Mouse (Mus musculus) ZHBTc4 (cell line): Measurements from ENCODE around the gene Slc2a9.

Experiments
- DNase-seq: peaks from one replicate; pipeline ENCODE4 v3.0.0-alpha.2; 2011; ENCODE audit warnings: low read depth, low spot score

The Slc2a9 gene

DNA sequence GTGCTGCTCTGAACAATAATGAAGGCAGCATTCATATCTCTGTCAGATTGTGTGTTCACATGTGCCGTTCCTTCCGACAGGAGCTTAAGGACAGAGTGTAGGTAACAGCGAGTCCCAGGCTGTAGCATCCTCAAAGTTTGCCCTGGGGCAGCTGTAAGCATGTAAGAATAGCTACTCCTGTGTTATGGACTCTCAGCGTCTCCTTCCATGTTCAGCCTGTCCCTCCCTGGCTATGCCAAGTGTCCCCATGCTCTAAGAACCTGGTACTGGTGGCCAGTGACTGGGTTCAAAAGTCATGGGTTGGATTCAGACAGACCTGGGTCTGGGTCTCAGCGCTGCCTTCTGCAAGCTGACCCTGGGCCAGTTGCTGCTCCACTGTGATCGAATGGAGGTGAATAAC is 32.1 kb downstream of the Slc2a9 start:
- DNase-seq: no peak

DNA sequence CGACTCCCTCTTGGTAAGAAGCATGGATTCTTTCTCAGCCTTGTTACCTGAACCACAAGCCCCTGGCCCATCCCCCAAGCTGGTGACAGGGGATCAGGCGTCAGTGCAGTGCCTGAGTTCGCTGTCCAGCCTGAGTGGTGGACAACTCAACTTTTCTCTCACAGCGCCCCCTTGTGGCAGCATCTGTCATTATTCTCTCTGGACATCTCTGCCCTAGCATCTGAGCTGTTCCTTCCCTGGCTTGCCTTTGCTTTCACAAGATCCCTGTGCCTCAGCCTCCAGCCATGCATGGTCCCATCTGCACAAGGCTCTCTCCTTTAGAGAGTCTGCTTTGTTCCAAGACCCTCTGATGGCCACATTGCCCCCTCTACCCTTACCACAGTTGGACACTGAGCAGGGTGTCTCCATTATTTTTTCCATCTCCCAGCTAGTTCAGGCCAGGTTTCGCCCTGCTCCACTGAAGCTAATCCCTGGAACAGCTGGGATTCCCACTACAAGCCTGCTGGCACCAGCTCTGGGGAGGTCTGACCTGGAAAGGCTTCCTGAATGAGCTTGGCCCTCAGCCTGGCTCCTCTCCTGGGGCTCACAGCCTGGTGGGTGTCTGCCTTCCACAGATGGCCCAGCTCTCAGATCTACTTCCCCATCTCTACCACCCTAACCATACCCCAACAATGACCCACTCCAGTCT is 32.9 kb downstream of the Slc2a9 start:
- peak; percentile 62 for DNase-seq

DNA sequence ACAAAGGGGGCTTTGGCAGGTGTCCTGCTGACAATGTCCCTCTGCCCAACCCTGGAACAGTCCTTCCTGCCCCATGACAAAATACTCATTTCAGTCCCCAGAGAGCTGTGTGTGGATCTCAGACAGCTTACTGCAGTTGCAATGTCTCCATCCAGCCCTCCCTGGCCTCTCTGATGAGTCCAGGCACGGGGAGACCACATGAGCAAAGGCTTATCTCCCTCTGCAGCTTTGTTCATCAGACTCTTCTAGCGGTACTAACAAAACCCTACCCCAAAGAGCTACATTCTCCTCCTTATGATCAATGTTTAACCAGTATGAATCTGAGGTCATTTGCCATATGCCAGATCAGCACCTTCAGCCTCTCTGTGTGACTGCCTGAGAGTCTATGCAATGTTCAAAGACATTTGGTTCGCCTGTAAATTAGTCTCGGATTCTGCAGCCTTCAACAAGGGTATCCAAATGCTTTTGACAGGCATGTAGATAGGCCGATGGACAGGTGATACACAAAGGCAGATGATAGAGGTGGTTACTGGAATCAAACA is 36.3 kb downstream of the Slc2a9 start:
- DNase-seq: no peak

DNA sequence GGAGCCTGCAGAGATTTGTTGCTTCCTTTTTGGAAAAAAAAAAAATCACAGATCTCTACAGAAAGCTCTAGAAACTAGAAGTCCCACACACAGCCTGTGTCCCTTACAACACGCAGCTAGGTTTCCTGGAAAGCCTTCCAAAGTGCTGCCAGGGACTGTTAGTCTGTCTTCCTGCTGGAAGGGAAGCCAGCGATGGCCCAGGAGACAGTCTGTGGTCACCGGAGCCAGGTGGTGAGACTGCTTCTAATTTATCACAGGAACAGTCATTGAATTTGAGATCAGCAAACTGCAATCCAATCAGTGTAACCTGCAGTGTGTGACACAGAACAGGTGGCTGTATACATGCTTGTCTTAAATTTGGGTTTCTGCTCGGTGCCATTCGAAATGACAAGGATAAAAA is 41.7 kb downstream of the Slc2a9 start:
- DNase-seq: no peak

DNA sequence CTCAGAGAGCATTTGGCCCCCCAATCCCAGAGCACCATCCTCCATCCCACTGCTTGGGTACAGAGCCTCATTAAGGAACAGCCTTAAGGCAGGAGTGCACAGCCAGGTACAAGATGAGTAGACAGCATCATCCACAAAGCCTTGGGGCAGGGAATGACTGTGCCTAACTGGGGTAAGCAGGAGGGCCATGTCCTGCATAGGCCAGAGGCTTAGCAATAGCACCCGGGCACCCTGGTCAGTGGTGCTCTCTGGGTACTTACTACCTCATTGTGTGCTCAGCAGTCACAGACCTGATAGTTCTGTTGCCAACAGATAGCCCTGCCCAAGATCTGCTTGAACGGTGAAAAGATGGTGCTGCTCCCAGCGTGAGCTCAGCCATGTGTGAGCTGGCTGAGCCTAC is 52.0 kb downstream of the Slc2a9 start:
- no peak for DNase-seq

DNA sequence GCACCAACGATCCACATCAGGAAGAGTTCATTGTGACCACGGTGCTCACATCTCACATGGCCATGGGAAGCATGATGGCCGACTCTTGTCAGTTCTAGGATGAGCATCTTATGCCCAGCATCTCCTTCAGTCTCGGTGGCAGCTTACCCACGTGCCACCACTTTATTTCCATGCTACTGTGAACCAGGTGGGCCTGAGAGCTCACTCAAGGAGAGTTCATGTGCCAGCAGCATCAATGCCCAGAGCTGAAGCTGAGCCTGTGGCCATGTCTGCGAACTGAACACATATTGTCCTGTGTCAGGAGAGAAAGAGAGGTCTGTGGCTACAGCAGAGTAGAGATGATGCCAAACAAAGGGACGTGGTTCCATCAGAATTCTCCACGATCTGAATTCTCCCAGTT is 53.3 kb downstream of the Slc2a9 start:
- DNase-seq: no peak

DNA sequence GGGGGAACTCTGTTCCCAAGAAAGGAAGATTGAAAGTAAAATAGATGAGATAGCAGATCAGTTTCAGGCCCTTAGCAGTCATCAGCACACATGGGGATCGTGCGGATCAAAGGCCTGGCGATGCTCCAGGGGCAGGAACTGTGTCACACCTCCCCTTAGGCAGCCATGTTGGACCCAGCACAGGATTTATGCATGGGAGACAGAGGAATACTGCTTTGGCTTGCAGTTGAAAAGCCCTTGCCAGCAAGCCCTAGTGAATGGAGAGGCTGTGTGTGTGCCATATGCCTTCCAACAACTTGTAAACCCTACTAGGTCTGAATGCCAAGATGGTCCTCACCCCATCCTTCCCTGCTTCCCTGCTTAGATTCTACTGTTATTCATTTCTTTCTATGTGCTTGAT is 54.8 kb downstream of the Slc2a9 start:
- DNase-seq: no peak

DNA sequence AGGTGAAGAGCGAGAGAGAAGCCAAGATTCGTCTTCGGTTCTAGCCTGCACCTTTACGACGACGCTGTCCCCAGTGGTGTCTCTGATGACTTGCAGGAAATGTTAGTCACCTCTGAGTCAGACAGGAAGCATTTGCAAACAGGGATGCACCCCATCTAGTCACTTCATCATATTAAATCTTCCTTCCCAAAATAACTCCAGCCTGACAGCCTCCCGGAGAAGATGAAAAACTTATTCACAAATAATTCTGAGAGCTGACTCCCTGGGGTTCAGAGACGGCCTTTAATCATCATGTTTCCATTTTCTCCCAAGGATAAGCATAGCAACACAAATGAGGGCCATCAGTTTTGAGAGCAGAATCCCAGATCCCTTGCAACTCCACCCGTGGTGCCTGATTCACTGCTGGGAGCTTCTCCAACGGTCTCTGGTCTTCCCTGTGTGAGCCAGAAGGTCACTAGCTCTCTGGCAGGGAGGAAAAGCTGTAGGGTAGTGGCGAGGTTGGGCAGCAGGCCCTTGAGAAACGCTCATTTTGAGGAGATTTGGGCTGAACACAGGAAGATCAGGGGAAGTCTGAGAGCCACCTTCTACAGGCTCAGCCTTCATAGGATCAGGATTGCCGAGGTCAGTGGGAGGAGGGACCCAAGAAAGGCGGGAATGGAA is 56.5 kb downstream of the Slc2a9 start:
- peak; percentile 18 for DNase-seq

DNA sequence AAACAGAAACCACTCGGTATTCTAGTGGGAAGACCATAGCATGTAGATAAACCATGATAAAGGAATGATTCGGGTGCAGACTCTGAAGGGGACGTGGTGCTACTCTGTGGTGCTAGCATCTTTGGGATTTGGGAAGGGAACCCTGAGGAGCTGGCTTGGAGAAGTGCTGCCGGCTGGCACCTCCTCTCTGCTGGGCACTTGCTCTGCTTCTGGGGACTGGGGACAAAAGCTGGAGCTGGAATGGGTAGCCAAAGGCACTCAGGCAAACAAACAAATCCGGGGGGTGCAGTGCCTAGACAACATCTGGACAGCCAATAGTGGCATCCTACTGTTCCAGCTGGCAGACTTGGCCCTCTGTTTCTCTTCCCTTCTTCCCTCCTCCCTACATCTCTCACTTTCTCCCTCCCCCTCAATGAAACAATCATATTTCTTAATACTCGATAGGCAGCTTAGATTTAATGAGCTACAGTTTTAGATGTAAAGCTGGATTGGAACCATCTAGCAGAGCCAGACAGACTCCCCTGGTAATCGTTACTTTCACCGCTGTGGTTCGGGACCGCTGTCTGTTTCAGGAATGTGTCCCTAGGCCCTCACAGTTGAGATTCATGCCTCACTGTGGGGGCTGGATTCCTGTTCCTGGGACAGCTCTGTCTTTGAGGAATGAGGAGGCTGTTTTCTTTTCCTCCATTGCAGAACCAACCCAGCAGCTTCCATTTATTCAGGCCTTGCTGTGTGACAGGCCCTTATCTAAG is 61.7 kb downstream of the Slc2a9 start:
- no peak for DNase-seq

DNA sequence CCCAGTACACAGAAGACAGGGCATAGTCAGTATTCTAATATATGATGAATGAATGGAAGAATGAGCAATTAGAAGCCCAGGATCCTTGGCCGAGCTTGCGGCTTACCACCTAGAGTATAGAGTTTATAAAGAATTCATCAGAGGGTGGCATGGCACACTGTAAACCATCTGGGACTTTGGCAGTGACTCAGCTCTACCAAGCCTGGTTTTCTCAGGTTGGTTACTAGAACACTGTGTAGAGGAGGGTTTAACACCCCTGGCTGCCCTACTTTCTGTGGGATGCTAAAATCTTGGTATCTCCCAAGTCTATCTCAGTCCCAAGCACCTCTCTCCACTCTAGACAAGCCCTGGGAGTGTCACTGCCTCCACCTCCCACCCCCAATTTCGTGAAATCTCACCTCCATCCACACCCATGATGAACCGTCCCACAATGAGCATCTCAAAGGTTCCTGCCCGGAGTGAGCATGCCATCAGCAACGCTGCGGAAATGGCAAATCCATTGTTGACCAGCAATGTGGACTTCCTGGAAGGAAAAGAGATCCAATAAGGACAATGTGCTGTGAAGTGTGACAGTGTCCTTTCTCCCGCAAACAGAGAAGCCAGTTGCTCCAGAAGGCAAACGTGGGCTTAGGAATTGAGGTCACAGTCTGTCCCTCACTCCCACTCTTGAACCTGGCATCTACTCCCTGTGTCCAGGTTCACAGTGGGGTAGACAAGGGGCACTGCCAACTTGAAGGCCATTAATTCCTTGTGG is 62.5 kb downstream of the Slc2a9 start:
- DNase-seq: no peak

DNA sequence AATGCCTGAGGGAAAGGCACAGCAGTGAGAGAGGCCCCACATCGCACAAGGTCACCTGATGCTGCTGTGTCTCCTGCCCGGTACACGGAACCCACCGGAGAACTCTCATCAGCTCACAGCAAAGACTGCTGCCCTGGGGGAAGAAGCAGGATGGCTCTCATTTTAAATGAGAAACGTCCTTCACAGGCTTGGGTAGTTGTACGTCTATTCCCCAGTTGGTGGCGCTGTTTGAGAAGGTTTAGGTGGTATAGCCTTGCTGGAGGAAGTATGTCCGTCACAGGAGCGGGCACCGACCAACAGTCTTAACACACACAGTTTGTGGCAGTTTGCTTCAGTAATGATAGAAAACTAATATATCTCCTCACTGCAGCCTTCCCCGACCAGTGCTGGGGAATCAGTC is 66.3 kb downstream of the Slc2a9 start:
- DNase-seq: peak; percentile 57

DNA sequence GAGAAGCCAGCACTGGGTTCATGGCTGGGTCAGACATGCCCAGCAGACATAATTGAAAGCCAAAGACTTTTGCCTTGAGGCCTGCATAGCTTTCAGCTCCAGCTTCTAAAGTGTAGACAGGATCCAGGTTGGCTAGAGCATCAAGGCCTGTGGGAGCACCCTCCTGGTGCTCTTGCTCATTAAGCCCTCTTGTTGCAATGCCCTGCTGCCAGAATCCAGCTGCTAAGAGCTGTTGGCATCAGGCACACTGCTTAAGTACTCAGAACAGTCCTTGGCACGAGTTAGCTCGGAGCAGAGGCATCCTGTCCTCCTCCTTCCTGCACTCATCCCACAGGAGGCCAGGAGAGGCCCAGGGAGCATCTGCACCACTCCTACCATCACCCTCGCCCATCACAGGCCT is 68.1 kb downstream of the Slc2a9 start:
- no peak for DNase-seq

DNA sequence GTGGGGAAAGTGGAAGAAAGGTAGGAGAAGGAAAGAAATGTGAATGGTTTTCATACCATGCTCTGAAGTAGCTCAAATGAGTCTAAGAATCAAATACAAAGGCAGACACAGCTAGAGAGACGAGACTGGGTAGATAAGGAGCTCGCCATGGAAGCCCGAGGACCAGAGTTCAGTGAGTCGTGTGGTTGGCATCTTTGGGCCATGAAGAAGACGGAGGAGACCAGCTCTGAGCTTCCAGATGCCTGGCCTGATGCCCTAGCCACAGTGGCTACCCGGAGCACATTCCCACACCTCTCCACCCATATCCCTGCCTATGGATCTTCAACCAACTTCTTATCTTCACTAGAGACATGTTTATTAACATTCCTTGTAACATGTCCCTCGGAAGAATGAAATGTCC is 71.7 kb downstream of the Slc2a9 start:
- no peak for DNase-seq

DNA sequence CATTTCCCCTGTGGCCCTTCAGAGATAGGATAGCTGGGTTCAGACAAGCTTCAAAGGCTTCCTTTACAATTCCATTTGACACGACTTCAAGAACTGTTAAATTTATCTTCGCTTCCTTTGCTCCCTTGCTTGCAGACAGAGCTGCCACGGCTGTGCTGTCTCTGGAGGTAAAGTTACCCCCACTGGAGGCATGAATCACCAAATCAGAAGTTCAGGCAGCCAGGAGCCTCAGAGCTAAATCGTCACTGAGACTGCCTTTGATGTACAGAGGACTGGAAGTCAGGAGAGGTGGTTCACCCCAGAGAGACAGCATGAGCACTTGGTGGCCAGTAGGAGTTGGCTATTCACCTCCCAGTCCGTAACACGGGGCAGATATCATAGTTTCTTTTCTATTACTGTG is 73.8 kb downstream of the Slc2a9 start:
- DNase-seq: no peak

DNA sequence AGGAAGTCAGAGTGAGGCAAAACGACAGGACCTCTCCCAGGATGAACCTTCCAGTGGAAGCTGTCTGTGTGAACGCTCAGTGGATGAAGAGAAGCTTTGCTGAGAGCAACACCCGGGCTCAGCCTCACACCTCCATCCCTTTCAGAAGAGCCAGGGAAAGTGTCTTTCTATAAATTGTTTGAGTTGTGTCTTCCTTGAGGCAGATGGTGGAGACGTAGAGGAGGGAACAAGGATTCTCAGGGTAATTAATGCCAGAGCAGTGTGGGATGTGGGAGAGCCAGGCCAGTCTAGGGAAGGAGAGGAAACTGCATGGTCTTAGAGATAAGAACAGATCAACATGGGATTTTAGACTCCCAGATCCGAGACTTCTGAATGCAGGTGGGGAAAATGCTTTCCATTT is 75.2 kb downstream of the Slc2a9 start:
- no peak for DNase-seq

DNA sequence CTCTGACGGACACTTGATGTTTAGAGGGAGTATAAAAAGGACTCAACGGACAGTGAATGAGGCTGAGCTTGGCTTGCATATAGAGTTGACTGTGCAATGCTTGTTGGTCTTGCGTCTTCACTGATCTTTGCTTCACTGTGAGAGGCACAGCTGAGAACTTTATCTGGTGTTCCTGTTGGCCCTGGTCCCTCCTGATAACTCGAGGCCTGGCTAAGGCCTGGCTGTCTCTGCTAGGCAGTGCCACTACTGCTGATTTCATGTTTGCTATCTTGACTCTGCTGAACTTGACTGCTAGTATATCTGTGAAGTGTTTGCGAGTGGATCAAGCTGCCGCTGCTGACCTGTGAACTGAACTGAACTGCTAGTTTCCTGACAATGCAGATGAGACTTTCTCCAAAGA is 77.4 kb downstream of the Slc2a9 start:
- no peak for DNase-seq

DNA sequence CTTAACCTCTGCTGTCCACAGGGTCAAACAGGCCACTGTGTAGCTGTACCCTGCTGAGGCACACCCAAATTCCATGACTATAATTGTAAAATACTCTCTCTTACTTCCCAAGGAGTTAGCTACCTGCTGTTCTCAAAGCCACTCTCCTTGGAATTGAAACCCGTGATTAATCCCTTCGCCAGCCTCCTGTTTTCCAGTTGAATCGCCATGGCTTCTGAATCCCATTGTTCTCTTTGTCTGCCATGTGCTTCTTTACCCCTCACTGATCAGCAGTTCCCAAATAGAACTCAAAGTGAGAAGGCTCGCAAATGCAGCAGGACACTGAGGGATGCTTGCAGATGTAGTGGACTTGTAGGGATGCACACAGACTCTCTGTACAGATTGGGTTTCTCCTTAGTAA is 80.5 kb downstream of the Slc2a9 start:
- DNase-seq: peak; percentile 53

DNA sequence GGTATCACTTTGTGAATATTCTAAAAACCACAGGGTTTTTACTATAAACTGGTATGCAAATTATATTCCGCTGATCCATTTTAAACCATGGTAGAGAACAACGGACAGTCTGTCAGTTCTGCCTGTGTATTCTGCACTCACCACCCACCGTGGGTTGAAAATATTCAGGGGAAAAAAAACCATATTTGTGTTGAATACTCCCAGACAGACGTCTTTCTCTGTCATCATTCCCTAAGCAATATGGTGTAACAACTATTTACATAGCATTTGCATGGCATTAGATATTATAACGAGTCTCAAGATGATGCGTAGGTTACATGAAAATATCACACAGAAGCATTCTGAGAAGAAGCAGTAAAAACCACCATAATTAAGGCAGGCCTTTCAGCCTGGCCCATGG is 84.1 kb downstream of the Slc2a9 start:
- DNase-seq: no peak

DNA sequence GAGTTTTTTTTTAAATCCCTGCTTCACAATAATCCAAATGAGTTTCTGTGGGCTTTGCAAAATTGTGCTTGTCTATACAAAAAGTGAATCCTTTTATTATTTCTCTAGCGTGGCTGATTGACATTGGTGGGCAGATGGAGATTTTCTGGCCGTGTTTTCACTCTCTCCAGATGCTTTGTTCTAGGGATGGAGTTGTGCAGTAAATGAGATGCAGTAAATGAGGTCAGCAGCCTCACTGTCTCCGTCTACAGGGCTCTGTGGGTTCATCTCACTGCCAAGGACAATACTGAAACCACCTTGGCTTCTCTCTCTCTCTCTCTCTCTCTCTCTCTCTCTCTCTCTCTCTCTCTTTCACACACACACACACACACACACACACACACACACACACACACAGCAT is 99.3 kb downstream of the Slc2a9 start:
- DNase-seq: no peak

DNA sequence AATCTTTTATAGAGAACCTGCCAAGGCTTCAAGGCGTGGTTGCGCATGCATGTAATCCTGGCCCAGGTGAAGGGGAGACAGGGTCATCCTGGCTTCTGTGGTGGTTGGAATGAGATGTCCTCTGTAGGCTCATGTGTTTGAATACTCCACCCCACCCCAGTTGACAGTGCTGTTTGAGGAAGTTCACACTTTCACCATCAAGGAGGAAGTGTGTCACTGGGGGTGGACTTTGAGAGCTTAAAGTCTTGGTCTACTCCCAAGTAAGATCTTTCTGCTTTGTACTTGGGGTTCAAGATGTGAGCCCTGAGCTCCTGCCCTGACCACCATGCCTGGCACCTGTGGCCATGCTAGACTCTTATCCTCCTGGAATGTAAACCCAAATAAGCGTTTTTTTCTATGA is 100.7 kb downstream of the Slc2a9 start:
- DNase-seq: no peak

DNA sequence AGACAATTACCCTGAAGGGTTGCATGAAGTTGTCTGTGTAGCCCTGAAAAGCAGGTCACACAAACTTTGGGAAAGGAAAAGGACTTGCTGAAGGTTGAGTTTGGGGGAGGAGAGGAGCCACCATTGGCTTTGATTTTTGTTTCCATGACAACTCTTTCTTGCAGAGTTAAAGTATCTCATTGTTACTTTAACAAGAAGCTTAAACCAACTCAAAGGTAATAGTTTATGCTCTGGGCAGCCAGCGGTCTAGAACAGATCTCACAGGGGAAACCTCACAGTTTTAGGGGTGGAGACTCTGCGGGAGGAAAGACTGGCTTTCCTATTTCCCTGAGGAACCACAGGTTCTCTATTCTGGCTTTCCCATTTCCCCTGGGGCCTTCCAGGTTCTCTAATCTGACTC is 114.1 kb downstream of the Slc2a9 start:
- DNase-seq: no peak

DNA sequence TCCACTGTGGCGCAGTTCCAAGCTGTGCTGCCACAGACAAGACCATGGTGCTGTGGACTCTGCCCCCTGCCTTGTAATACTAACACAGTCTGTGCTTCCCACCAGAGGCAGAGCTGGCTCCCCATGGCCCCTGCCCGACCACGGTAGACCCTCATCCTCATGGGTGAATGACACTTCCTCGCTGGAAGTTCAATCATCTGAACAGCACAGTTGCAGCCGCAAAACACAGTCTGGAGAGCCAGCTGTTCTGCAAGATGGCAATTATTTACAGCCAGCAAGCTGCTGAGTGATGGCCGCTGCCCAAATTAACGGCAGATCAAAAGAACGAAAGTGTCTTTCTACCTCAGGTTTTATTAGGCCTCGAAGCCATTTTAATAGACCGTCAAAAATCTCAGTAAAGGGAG is 114.5 kb downstream of the Slc2a9 start:
- no peak for DNase-seq
